Mouse (Mus musculus): ENCODE results near the gene Kirrel3.
A peak's percentile ranks its signal among the peaks of the same experiment; 100 is the strongest.

Gene Kirrel3

DNA sequence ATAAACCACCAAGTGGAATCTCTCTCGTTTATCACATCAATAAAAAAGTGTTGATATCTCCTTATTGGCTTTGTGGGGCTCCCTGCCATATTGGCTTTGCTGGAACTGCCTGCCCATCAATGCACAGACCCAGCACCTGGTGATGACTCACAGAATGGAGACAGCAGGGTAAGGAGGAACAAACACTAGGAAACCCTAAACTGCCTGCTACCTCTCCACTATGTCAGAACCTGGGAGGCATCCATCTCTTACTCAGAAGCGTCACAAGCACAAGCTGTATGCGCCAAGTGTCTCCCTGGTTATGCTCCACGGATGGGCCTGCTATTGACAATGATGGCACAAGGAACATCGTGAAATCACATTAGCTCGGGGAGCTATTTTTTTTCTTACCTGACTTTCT lies 33.2 kb downstream of the Kirrel3 start:
- DNase-seq = no peak

DNA sequence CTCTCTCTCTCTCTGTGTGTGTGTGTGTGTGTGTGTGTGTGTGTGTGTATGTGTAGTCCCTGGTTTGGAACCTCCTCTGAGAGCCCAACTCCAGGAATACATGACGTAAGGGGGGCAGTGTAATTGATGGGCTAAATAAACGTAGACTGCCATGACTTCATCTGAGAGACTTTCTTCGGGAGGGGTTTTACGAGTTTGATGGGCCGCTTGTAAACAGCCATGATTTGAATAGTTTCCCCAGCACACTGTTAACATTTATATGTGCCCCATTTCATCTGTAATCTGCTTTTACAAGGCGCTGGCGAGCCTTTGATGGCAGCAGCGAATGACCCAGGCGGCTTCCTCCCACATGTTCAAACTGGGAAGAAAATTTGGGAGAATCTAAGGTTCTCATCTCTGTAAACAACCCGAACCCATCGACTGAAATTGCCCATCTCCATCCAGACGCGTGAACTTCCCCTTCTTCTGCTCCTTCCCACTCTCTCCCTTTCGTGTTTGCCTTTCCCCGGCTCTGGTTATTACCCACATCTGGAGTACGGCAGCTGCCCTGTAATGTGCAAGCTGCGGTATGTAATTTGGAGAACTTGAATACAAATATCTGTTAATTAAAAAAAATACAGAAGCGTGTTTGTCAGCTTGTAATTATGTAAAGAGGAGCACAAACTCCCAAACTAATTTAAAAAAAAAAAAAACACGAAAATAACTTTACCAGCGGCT lies 34.7 kb downstream of the Kirrel3 start:
- DNase-seq = no peak

DNA sequence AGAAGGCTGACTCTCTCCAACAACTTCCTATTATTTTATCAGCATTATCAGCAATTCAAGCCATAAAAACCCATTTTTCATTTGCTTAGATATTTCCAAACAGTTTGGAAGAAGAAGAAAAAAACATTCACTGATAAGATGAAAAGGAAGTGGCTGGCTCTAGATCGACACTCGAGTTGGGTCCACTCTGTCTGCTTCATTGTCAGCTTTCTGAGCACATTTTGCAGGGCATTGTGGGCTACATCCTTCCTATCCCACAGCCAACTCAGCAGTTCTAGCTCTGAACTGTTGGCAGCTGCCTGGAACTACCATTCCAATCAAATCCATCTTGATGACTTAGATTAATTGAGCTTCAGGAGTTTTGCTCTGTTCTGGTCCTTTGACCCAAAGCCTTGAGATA lies 40.0 kb downstream of the Kirrel3 start:
- no peak for DNase-seq

DNA sequence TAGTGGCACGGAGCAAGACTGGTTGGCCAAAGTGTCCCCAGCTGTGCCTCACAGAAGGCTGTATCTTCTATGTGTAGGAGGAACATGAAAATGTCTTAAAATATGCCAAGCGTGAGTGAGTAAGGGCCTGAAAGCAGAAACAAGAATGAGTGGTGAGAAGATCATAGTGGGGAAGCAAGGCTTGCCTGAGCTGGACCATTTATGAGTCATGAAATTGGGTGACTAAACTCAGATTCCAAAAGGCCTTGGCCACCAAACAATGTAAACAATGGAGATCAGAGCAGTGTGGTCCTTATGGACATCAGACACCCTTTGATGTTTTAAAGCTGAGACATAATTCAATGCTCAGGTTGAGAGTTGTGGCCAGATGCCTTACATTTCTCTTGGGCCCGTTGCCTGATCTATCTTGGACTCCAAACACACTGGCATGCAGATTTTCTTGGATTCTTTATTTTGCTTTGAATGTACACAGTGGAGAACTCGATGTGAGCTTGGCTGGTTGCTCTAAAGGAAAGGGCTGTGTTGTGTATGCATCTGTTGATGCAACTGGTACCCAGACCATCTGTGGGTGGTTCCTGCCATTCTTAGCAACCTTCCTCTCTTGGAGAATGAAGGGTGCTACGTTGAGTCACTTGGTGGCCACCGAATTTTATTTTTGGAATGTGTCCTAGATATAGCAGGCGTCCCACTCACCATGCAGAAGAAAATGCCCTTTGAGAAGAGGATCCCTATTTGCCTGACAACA lies 53.1 kb downstream of the Kirrel3 start:
- DNase-seq = no peak

DNA sequence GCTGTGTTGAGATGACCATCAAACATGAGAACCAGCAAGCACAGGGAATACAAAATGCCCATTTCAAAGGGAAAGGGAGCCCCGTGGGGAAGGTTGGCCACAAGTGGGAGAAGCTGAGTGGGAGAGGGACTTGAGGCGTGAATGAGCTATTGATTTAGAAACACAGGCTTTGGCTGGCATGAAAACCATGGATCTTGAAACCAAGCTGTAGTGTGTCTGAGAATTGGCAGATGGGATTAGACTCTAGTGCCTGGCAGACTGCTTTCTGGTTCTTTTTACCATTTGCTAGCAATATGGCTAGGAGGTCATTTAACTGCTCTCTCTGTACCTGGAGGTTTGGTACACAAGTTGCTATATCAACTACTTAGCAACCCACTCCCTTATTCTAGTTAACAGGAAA lies 56.2 kb downstream of the Kirrel3 start:
- no peak for DNase-seq

DNA sequence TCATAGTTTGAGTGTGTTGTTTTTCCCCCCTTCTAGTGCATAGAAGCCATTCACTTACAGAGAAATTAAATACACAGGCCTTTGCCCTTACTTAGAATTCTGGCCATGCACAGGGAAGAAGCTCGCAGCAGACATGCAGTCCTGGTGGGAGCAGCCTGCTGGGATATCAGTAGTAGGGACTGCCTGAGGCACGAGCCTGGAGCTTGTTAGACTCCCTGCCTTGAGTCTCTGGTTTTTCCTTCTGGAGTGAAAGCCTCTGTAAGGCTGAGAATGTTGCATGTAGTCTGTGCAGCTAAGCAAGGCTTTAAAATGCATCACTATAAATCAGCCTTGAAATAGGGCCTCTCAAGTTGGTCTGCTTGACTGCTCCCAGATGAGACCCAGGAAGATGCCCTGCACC lies 70.0 kb downstream of the Kirrel3 start:
- peak; percentile 17 for DNase-seq

DNA sequence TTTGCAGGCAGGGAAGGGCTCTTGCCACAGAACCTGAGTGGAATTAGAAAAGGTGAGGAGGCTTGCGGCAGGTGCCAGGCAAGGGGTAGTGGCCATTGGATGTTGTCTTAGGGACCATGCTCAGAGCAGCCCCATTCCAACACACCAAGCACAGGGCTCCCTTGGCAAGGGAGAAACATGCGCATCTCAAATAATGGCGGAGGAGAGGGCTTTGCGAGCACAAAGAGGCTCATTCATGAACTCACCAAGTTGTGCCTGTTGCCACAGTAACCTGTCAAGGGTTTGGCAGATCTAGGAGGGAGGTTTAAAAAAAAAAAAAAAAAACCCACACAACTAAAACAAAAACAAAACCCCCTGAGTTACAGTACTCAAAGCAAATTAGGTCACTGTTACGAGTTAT lies 72.2 kb downstream of the Kirrel3 start:
- peak; percentile 92 for DNase-seq

DNA sequence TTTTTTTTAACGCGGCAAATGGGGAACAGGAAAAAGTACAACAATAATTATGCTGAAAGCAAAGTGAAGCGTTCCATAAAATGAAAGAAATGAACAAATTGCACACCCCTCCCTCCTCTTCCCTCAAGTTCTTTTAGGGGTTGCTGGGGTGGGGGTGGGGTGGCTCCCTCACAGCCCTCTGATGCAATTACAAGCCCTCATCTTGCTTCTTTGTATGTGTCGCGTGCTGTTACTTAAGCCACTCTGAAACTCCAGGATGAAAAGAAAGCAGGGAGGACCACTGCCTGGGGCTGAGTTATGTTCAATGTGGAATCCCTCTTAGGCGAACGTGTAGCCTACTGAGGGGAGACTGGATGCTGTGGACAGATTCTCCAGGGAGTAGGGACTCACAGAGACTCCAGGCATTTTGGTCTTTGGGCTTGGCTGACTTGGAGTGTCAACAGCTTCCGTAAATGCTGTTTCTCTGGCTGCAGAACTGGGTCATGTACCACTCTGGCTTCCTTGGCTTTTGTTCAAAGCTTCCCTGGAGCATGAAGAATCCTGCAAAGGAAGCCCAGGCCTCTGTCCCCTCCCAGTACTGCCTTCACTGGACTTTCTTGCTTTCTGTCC lies 72.7 kb downstream of the Kirrel3 start:
- DNase-seq = peak; percentile 82

DNA sequence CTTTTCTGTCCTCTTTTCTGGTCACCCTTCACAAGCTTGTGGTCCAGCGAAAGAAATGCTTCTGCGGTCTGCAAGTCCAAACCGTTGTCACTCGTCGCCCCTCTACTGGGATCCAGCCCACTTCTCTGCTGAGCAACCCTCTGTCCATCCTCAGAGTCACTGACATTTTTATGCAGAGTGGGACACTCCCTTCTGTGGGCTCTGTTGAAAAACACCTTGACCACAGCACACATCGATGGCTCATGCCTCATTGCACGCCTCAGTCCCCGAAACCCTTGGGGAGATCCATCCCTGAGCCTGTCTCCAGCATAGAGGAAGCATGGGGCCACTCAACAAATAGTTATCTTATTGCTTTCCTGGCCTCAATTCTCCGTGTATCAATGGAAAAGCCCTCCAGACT lies 73.4 kb downstream of the Kirrel3 start:
- DNase-seq = no peak

DNA sequence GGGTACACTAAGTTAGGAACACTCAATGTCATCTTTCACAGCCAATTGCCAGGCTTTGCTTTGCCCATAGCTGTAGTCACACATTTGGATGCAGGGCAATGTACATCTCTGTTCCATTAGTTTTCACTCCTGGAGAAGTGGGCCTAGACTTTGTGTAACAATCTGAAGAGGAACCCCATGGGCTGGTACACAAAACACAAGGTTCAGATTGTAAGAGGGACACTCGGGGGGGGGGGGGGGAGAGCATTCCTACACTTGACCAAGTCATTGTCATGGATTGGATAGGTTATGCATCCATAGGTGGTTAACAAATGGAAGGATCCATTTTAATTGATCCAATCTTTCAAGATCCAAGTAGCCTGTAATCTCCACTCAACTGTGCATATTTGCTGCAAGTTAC lies 75.6 kb downstream of the Kirrel3 start:
- DNase-seq = no peak

DNA sequence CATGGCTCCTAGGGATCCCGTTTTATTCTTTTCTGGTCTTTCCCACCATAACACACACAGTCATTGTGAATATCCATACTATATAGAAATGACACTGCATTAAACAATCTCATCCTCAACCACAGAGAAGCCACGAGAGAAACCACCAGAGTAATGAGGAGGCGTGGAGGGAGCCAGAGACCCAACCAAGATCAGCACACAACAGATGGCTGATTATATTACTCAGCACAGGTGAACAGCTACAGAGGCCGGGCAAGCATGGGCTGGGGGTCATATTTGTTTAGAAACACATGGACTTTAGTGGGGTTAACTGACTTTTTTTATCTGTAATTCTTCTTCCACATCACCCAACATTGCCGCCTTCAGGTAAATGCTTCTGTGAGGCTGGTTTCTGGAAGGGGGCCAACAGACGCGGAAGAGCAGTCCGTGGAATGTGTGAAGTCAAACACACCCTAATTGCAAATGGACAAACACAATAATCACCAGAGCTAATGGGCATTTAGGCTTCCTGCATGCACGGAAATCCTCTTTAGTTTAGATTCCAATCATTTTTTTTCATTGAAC lies 76.8 kb downstream of the Kirrel3 start:
- DNase-seq = no peak

DNA sequence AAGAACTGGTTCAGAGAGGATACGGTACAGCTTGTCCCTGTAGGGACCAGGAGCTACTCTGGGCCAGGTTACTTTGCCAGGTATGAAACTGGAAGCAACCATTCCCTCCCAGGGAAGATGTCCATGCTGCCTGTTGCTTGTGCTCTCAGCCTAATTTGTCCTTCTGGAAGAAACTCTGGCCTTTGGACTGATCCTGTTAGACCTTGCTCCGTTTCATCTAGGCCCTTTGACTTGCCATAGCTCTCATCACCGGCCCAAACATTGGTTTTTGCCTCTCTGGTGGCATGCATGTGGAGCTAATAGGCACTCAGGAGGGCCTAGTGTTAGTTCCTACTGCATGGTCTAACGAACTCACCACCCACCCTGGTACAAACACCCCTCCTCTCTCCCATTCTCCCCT lies 88.2 kb downstream of the Kirrel3 start:
- no peak for DNase-seq

DNA sequence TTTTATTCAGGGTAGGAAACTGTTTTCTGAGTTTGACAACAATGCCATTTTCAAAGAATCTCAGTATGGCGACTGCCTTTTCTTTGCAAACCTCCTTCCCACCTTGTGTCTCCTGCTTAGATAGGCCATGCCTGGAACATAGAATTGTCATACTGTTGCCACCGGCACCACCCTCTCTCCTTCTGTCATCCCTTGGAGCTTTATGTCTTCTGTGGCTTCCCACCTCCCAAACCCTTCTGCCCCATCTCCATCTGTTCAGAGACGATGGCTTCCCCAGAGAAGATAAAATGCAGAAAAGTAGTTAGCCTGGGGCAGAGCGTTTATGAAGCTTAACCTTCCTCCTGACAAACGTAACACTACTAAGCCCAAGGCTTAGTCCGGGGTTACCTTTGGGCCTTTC lies 88.9 kb downstream of the Kirrel3 start:
- DNase-seq = no peak

DNA sequence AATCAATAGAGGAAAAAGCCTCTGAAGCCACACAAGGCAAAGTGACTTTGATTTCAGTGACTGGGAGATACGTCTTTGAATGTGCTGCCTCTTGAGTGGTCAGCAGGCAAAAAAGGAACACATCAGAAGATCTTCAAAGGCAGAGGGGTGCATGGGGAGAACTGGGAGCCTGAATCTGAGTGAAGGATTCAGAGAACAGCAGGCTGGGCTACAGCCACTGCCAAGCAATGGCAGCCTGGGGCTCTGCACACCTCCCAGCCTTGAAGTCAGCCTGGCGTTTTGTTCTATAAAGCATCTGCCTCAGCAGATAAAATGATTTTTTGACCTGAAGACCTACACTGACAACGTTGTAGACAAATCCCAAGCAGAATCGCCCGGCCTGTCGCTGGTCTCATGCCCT lies 93.5 kb downstream of the Kirrel3 start:
- no peak for DNase-seq

DNA sequence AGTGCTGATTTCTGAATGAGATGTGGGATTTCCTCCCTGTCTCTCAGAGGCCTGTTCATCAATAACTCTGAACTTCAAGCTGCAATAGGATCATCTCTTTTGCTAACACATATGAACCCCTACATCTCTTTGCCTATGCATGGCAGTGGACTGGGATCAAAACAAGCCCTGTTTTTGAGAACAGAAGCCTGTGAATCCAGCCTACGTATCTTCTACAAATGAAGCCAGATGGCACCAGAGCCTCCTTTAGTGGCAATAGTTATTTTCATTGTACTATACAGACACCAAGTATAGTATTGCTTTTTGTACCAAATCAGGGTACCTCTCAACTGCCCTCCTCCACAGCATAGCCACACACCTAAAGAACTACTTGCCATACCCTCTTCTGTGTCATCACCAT lies 94.4 kb downstream of the Kirrel3 start:
- no peak for DNase-seq

DNA sequence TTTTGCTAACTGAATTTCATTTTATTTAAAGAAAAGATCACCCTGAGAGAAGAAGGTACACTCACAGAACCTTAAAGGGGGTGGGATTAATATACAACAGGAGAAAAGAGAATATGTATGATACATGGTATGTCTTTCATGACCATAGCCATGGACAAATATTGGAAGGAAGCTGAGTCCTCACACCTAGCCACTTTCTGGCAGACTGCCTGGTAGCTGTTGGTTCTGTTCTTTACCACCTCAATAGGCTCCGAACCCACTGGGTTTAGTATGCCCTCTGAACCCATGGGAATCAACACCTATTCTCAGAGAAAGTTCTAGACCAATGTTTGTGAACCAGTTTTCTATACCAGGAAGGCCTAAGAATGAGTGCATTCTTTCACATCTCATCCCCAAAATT lies 96.8 kb downstream of the Kirrel3 start:
- DNase-seq = no peak

DNA sequence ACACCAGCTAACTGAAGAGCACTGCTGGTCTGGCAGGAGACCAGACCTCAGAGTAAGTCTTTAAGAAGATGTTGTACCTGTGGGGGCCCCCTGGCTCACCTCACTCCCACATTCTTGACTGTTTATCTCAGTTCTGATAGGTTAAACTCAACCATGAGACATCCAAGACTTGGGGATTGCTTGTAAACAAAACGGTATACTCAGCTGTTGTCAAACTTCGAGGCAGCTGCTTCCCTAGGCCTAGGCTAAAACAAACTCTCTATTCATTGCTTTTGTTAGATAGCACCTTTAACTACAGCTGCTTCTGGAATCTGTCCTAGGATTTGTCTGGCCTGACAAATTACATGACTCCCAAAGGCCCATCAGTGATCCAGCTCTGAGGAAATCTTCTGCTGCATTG lies 99.8 kb downstream of the Kirrel3 start:
- no peak for DNase-seq

DNA sequence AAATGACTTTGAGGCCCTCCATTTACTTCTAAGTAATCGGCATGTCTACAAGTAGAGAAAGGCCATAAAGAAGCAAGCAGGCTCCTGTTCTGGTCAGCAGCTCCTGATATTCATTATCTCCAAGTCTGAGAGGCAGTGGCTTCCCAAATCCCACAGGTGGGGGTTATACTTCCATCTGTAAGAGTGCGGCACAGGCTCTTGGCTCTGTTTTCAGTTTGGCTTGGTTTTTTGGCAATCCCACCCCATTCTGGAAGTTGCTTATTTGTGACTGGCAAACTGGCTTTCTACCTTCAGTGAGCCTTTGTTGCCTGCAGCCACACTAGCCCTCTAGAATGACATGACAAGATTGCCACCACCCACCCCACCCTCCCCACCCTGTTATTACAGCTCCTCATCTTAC lies 100.4 kb downstream of the Kirrel3 start:
- DNase-seq = no peak

DNA sequence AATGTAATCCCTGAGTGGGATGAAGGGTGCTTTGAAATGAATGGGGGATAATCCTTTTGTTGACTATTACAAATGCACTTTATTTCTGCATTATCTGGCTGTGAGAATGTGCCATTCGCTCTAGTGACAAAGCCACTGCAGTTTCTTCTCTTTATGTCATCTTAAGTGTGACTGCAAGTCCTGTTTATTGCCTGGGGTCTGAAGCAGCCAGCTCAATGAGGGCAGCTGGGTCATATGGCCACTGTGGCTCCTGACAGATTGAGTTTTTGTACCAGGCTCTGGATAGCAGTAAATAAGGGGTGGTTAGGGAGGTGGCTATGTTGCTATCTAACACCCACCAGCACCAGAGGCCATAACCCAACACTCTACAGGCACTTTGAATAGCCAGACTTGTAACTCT lies 104.1 kb downstream of the Kirrel3 start:
- DNase-seq = no peak

DNA sequence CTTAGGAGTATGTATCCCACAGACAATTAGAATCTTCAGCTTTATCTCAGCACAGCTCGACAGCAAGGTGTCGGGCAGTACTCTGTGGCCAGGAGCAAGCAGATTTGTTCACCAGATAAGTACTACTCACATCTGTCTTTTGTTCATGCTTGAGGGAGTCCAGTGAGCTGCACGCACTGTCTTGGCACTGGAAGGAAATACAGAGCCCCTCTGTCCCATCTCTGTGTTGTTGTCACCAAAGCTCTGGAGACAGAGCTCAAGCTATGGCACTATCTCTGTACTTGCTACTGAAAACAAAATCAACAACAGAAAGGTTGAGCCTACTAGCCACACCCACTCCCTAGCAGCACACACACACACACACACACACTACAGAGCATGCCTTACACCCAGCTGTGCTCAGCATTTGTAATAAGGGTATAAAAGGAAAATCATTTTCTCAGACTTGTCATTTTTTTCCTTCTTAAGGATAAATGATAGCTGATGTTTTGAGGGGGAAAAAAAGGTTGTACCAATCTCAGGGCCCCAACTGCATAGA lies 106.4 kb downstream of the Kirrel3 start:
- no peak for DNase-seq

DNA sequence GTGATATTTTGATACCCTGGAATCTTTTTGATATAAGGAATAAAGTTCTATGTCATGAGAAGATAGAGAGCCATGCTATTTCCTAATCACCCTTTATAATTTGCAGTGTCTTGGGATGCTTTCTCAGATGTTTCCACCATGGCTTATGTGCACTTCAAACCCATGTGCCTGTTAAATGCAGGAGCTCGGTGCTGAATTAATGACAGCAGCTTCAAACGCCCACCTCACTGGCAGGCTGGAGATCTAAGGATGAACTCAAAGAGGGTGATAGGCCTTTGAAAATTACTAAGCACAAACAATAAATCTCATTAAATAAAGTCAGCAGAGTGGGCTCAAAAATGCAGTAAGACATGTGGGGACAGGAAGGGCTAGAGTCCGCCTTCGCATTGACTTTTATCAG lies 108.2 kb downstream of the Kirrel3 start:
- no peak for DNase-seq

DNA sequence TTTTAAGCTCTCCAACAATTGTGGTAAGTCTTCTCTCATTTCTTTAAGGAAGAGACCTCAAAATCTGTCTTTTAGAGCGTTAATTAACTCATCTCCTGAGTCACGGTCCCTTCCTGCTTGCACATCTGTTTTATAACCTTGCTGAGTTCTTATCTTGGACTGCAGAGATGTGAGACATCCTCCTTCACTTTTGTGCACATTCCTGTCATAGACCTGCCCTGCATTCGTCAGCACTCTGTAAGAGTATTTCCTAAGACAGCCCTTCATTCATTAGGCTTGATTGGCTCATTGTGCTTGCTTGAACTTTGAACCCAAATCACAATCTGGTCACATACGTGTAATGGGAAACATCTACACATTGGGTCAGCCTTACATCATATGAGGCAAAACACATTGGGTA lies 114.6 kb downstream of the Kirrel3 start:
- no peak for DNase-seq

DNA sequence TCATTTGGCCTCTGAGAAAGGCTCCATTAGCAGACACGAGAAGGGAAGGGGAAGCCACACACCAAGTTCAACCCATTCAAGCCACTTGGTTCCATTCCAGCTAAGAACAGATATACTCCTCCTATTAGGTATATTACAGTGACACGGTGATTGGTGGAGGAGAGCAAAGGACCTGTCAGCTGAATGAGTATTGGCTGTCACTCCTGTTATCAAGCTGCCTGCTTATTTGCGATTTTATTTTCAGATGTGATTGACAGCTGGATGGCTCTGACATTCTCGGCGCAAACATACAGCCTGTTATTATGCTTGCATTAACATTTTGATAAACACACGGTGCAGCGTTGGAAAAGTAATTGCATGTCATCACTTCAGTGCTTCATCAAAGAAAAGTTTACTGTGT lies 118.1 kb downstream of the Kirrel3 start:
- DNase-seq = no peak

DNA sequence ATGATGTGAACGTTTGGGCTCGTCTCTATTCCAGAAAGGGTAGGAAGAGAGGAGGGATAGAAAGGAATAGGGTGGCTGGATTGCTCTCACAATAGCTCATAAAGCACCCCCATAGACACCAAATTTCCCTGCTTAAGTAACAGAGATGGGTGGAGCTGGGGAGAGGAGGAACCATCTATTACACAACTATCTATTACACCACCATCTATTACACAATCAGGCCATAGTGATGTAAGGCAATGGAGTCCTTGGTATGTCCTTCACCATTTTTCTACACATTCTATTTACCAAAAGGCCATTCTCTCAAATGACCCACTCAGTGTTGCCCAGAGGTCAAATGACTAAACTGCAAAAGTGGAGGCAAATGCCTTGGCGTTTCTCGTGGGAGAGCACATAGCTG lies 119.2 kb downstream of the Kirrel3 start:
- no peak for DNase-seq

Measured in retina, postnatal 1 day (tissue).